Mouse (Mus musculus) hindbrain, embryonic 13.5 days (tissue): Measurements from ENCODE around the gene Zbtb9. TPM values are rescaled to one million over a fixed set of nuclear protein-coding genes. Genes with fewer than 3 reads are reported as not detected.
"Not testable (repeated sequence)": the region's sequence is repeated elsewhere in the genome, so short reads cannot be mapped to it uniquely, and the experiment has no call there.

Experiments
- ATAC-seq: fragments of 200-750 bp; cut with Nextera tagmentation; 2 replicates; pipeline ENCODE4 v1.8.0; 2017; ENCODE audit warnings: moderate TSS enrichment; ENCODE audit not compliant: low FRiP score
- H3K27ac ChIP-seq: fragments of 300-500 bp; sonication (generic); 2 replicates; pipeline ENCODE4 v1.5.1; 2015; ENCODE audit warnings: inconsistent platforms, mild to moderate bottlenecking, moderate library complexity
- H3K27me3 ChIP-seq: fragments of 300-500 bp; sonication (generic); 2 replicates; pipeline ENCODE4 v1.6.1; 2015; ENCODE audit warnings: mild to moderate bottlenecking, inconsistent platforms
- H3K36me3 ChIP-seq: fragments of 300-500 bp; sonication (generic); 2 replicates; pipeline ENCODE4 v1.6.1; 2015; ENCODE audit warnings: mild to moderate bottlenecking, inconsistent platforms
- H3K4me1 ChIP-seq: fragments of 300-500 bp; sonication (generic); replicated peaks from 2 replicates; pipeline ENCODE4 v1.6.1; 2015; ENCODE audit warnings: inconsistent platforms
- H3K4me2 ChIP-seq: fragments of 300-500 bp; sonication (generic); 2 replicates; pipeline ENCODE4 v1.6.1; 2015; ENCODE audit warnings: inconsistent platforms, mild to moderate bottlenecking, moderate library complexity
- H3K4me3 ChIP-seq: fragments of 300-500 bp; sonication (generic); 2 replicates; pipeline ENCODE4 v1.5.1; 2015; ENCODE audit warnings: mild to moderate bottlenecking, inconsistent platforms
- H3K9ac ChIP-seq: fragments of 300-500 bp; sonication (generic); 2 replicates; pipeline ENCODE4 v1.6.1; 2015; ENCODE audit warnings: mild to moderate bottlenecking, inconsistent platforms
- H3K9me3 ChIP-seq: fragments of 300-500 bp; sonication (generic); 2 replicates; pipeline ENCODE4 v1.6.1; 2016; ENCODE audit warnings: inconsistent platforms
- WGBS: fragments of 180-500 bp; shearing (Covaris S2); methylation state at CpG from one replicate; pipeline ENCODE4 v1.1.7; 2015; 5-methylcytosine and 5-hydroxymethylcytosine counted together
- polyA plus RNA-seq: library from polyadenylated mRNA; unstranded; fragments of >200 nt; fragmentation: Nextera tagmentation; extraction: Ambion mirVana; gene quantifications from 2 replicates; pipeline ENCODE4 v1.2.1, GENCODE M21; 2015

Gene Zbtb9
- polyA plus RNA-seq, 1 experiment from 2014 or later, result 17.8 TPM

DNA sequence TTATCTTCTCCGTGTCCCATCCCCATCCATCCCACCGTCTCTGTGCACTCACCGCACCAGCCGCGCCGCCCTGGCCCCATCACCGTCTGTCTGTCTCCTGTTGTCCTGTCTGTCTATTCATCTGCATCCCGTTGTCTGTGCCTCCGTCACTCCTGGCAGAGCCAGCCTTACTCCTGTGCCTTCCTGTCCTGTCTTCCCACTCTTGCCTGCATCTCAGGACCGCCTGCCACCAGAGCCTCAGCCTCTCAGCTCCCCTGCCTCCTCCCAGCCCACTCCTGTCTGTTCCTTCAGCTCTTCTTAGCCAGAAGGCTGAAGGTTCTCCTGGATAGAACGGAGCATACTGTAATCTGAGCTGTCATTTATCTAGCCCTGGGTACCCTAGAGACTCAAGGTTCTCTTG, 6.0 kb upstream of the Zbtb9 start:
- no peak overlapping the region for H3K4me3 ChIP-seq
- no peak overlapping the region for H3K9ac ChIP-seq
- no peak for ATAC-seq
- H3K4me1 ChIP-seq, result peaks cover 14% of the 10 kb centered on the region
- peaks cover 88% of the 10 kb centered on the region for H3K36me3 ChIP-seq
- no peak overlapping the region for H3K4me2 ChIP-seq
- WGBS, result 89% methylated on average over 11 of the region's 11 CpGs
- no peaks in the 10 kb centered on the region for H3K9me3 ChIP-seq
- H3K27ac ChIP-seq, result no peak overlapping the region
- no peaks in the 10 kb centered on the region for H3K27me3 ChIP-seq

DNA sequence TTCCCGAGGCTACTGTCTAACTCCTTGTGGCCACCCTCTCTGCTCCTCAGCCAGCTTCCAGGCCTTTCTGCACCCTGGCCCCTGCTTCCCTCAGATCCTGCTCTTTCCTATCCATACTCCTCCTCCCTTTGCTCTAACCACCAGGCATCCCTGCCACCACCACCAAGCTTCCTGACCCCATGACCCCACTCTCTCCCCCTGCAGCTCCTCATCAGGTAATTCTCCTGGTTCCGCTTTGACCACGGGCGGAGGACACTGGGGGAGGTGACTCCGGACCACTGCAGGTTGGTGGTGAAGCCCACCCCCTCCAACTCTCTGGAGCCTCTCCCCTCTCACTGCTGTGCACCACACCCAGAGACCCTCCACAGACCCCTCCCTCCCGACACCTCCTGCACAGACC, 5.5 kb upstream of the Zbtb9 start:
- H3K4me1 ChIP-seq, result peaks cover 18% of the 10 kb centered on the region
- no peaks in the 10 kb centered on the region for H3K9me3 ChIP-seq
- no peak for ATAC-seq
- no peak overlapping the region for H3K27ac ChIP-seq
- peaks cover 83% of the 10 kb centered on the region for H3K36me3 ChIP-seq
- WGBS, result 87% methylated on average over 6 of the region's 6 CpGs
- H3K4me3 ChIP-seq, result no peak overlapping the region
- no peaks in the 10 kb centered on the region for H3K27me3 ChIP-seq
- H3K9ac ChIP-seq, result no peak overlapping the region
- H3K4me2 ChIP-seq, result no peak overlapping the region

- Histone ChIP-seq H3K4me1 (peaks cover 19% of the 10 kb centered on the region), H3K9me3 (no peaks in the 10 kb centered on the region), H3K36me3 (peaks cover 76% of the 10 kb centered on the region), H3K9ac (no peak overlapping the region), H3K27ac (no peak overlapping the region), H3K27me3 (no peaks in the 10 kb centered on the region), H3K4me2 (no peak overlapping the region), H3K4me3 (no peak overlapping the region)
- WGBS, result 78% methylated on average over 6 of the region's 6 CpGs
- ATAC-seq, result no peak
Observed at GRCm38 (mm10) chr17:26968200-26968611, 4.8 kb upstream of the Zbtb9 start.

DNA sequence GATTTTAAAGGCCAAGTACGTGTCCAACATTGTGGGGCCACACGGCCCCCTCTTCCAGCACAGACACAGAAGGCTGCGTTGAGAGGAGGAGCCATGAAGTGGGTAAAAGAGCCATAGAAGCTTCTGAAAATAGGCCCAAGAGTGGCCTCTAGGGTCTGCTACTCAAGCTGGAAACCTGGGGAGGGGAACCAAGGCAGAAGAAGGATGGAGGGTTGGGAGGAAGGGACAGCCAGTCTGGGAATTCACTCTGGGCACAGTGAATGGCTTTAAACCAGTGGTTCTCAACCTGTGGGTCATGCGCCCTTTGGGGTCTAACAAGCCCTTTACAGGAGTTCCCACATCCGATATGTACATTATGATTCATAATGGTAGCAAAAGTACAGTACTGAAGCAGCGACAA, 3.7 kb upstream of the Zbtb9 start:
- Histone ChIP-seq H3K27ac (no peak overlapping the region), H3K4me3 (no peak overlapping the region), H3K9ac (no peak overlapping the region), H3K4me2 (no peak overlapping the region), H3K4me1 (peaks cover 28% of the 10 kb centered on the region), H3K9me3 (no peaks in the 10 kb centered on the region), H3K27me3 (no peaks in the 10 kb centered on the region), H3K36me3 (peaks cover 68% of the 10 kb centered on the region)
- 90% methylated on average over 6 of the region's 6 CpGs for WGBS
- ATAC-seq, result no peak

- Histone ChIP-seq H3K4me2 (no peak overlapping the region), H3K27ac (no peak overlapping the region), H3K36me3 (peaks cover 68% of the 10 kb centered on the region), H3K9ac (no peak overlapping the region), H3K4me1 (peaks cover 37% of the 10 kb centered on the region), H3K27me3 (no peaks in the 10 kb centered on the region), H3K4me3 (no peak overlapping the region), H3K9me3 (no peaks in the 10 kb centered on the region)
- ATAC-seq, result no peak
- WGBS, result 85% methylated on average over 5 of the region's 12 CpGs
Observed at GRCm38 (mm10) chr17:26970221-26970620, 2.7 kb upstream of the Zbtb9 start.

GRCm38 (mm10) chr17:26971247-26971905, 1.6 kb upstream of the Zbtb9 start:
- Histone ChIP-seq H3K4me1 (peaks cover 49% of the 10 kb centered on the region), H3K4me2 (peak overlapping the region; percentile 99), H3K36me3 (peaks cover 68% of the 10 kb centered on the region), H3K9ac (no peak overlapping the region; the same call in 1 of the 2 replicates), H3K4me3 (no peak overlapping the region), H3K27me3 (no peaks in the 10 kb centered on the region), H3K9me3 (no peaks in the 10 kb centered on the region), H3K27ac (no peak overlapping the region)
- WGBS, result 60% methylated on average over 8 of the region's 8 CpGs
- no peak for ATAC-seq

GRCm38 (mm10) chr17:26972107-26972506, 860 bp upstream of the Zbtb9 start:
- Histone ChIP-seq H3K27ac (peak overlapping the region; percentile 87), H3K36me3 (peaks cover 68% of the 10 kb centered on the region), H3K4me3 (peak overlapping the region; percentile 80), H3K4me1 (peaks cover 54% of the 10 kb centered on the region), H3K9ac (peak overlapping the region; percentile 88), H3K9me3 (no peaks in the 10 kb centered on the region), H3K4me2 (peak overlapping the region; percentile 99), H3K27me3 (no peaks in the 10 kb centered on the region)
- ATAC-seq, result no peak
- 5% methylated on average over 3 of the region's 3 CpGs for WGBS

DNA sequence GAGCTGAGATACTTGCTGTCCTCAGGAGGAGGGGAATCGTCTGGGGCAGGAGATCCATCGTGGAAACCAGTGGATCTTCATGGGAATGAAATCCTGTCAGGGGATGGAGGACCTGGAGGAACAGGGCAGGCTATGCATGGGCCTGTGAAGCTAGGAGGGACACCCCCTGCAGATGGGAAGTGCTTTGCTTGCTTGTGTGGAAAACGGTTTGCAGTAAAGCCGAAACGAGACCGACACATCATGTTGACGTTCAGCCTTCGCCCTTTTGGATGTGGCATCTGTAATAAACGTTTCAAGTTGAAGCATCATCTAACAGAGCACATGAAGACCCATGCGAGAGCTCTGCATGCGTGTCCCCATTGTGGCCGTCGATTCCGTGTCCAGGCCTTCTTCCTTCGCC, 1.6 kb downstream of the Zbtb9 start:
- Histone ChIP-seq H3K9ac (peak overlapping the region; percentile 88; the same call in 1 of the 2 replicates), H3K27me3 (no peaks in the 10 kb centered on the region), H3K4me1 (peaks cover 66% of the 10 kb centered on the region), H3K4me3 (peak overlapping the region; percentile 80), H3K4me2 (peak overlapping the region; percentile 99), H3K36me3 (peaks cover 66% of the 10 kb centered on the region), H3K9me3 (no peaks in the 10 kb centered on the region), H3K27ac (no peak overlapping the region)
- WGBS, result 94% methylated on average over 15 of the region's 15 CpGs
- ATAC-seq, result no peak

GRCm38 (mm10) chr17:26975415-26975814, 2.4 kb downstream of the Zbtb9 start:
- H3K4me1 ChIP-seq, result peaks cover 68% of the 10 kb centered on the region
- no peak overlapping the region for H3K27ac ChIP-seq
- ATAC-seq, result no peak

GRCm38 (mm10) chr17:26977354-26977753, 4.4 kb downstream of the Zbtb9 start:
- H3K4me1 ChIP-seq, result peaks cover 51% of the 10 kb centered on the region
- H3K4me2 ChIP-seq, H3K4me3 ChIP-seq, ATAC-seq, H3K27me3 ChIP-seq, H3K27ac ChIP-seq, H3K9me3 ChIP-seq, H3K9ac ChIP-seq: not testable (repeated sequence)
- WGBS, result 97% methylated on average over 6 of the region's 6 CpGs
- H3K36me3 ChIP-seq, result peaks cover 60% of the 10 kb centered on the region

More at GRCm38 (mm10) chr17:26975415-26975814, 2.4 kb downstream of the Zbtb9 start:
- H3K4me2 ChIP-seq, result no peak overlapping the region
- H3K9ac ChIP-seq, result no peak overlapping the region
- no peak overlapping the region for H3K4me3 ChIP-seq
- no peaks in the 10 kb centered on the region for H3K9me3 ChIP-seq
- no peaks in the 10 kb centered on the region for H3K27me3 ChIP-seq
- H3K36me3 ChIP-seq, result peaks cover 62% of the 10 kb centered on the region

GRCm38 (mm10) chr17:26979426-26979825, 6.5 kb downstream of the Zbtb9 start:
- no peak for ATAC-seq
- Histone ChIP-seq H3K27ac (no peak overlapping the region), H3K4me3 (no peak overlapping the region), H3K4me1 (peaks cover 38% of the 10 kb centered on the region), H3K9me3 (no peaks in the 10 kb centered on the region), H3K9ac (no peak overlapping the region), H3K4me2 (no peak overlapping the region), H3K36me3 (peaks cover 59% of the 10 kb centered on the region), H3K27me3 (no peaks in the 10 kb centered on the region)
- 82% methylated on average over 2 of the region's 2 CpGs for WGBS

DNA sequence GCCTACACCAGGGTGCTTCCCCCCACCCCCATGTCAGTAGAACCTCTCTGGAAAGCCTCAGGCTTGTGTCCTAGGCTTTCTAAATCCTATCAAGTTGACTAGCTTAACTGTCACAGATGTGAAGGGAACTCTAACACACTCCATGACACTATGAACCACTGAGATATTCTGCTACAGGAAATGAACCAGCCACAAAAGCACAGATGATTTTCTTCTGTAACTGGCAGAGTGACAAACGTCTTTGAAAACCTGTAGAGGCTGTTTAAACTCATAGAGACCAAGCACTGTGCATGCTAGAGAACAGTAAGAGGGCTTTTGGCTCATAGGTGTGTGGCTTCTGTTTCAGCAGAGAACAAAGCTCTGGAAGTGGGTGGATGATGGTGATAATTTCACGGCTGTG, 8.1 kb downstream of the Zbtb9 start:
- WGBS, result 84% methylated on average over 2 of the region's 2 CpGs
- peaks cover 22% of the 10 kb centered on the region for H3K4me1 ChIP-seq
- H3K36me3 ChIP-seq, result peaks cover 42% of the 10 kb centered on the region
- H3K4me2 ChIP-seq, result no peak overlapping the region
- no peak overlapping the region for H3K4me3 ChIP-seq
- H3K9ac ChIP-seq, result no peak overlapping the region
- no peak overlapping the region for H3K27ac ChIP-seq
- H3K27me3 ChIP-seq, result no peaks in the 10 kb centered on the region
- ATAC-seq, result no peak
- no peaks in the 10 kb centered on the region for H3K9me3 ChIP-seq

GRCm38 (mm10) chr17:26983382-26983781, 10.4 kb downstream of the Zbtb9 start:
- Histone ChIP-seq H3K4me1 (peaks cover 13% of the 10 kb centered on the region; the same call in 1 of the 2 replicates), H3K9me3 (no peaks in the 10 kb centered on the region), H3K27ac (no peak overlapping the region), H3K36me3 (peaks cover 28% of the 10 kb centered on the region), H3K4me2 (no peak overlapping the region), H3K4me3 (no peak overlapping the region), H3K27me3 (no peaks in the 10 kb centered on the region), H3K9ac (no peak overlapping the region)
- ATAC-seq, result no peak
- WGBS, result 98% methylated on average over 4 of the region's 4 CpGs
